Mouse (Mus musculus) lung, embryonic 16.5 days (tissue): ENCODE measurements around the gene Megf11. TPM values are rescaled to one million over a fixed set of nuclear protein-coding genes. Genes with fewer than 3 reads are reported as not detected.

Source experiments
- ATAC-seq: fragments of 200-750 bp; cut with Nextera tagmentation; 2 replicates; pipeline ENCODE4 v1.8.0; 2017; ENCODE audit warnings: low read depth, mild to moderate bottlenecking, moderate library complexity
- H3K27ac ChIP-seq: fragments of 300-500 bp; sonication (generic); 2 replicates; pipeline ENCODE4 v1.5.1; 2014; ENCODE audit warnings: mild to moderate bottlenecking, control low read depth, low read length
- H3K27me3 ChIP-seq: fragments of 300-500 bp; sonication (generic); 2 replicates; pipeline ENCODE4 v1.6.1; 2014; ENCODE audit warnings: low read depth, low read length, mixed read lengths; ENCODE audit not compliant: control insufficient read depth, insufficient read depth
- H3K36me3 ChIP-seq: fragments of 300-500 bp; sonication (generic); 2 replicates; pipeline ENCODE4 v1.6.1; 2014; ENCODE audit warnings: low read length; ENCODE audit not compliant: control insufficient read depth, insufficient read depth
- H3K4me1 ChIP-seq: fragments of 300-500 bp; sonication (generic); replicated peaks from 2 replicates; pipeline ENCODE4 v1.6.1; 2014; ENCODE audit warnings: low read length, mixed read lengths; ENCODE audit not compliant: control insufficient read depth, insufficient read depth
- H3K4me2 ChIP-seq: fragments of 300-500 bp; sonication (generic); 2 replicates; pipeline ENCODE4 v1.6.1; 2014; ENCODE audit warnings: low read depth, low read length, control low read depth
- H3K4me3 ChIP-seq: fragments of 300-500 bp; sonication (generic); 2 replicates; pipeline ENCODE4 v1.5.1; 2014; ENCODE audit warnings: mild to moderate bottlenecking, low read length, control low read depth
- H3K9ac ChIP-seq: fragments of 300-500 bp; sonication (generic); 2 replicates; pipeline ENCODE4 v1.6.1; 2014; ENCODE audit warnings: low read length, control low read depth
- H3K9me3 ChIP-seq: fragments of 300-500 bp; sonication (generic); 2 replicates; pipeline ENCODE4 v1.6.1; 2016; ENCODE audit warnings: low read length; ENCODE audit not compliant: control insufficient read depth
- WGBS: fragments of 180-500 bp; shearing (Covaris S2); extraction: QIAGEN DNeasy Blood & Tissue Kit; methylation state at CpG from one replicate; pipeline ENCODE4 v1.1.7; 2014; 5-methylcytosine and 5-hydroxymethylcytosine counted together
- polyA plus RNA-seq: library from polyadenylated mRNA; unstranded; fragments of >200 nt; fragmentation: Nextera tagmentation; extraction: Ambion mirVana; gene quantifications from 2 replicates; pipeline ENCODE4 v1.2.1, GENCODE M21; 2015

The Megf11 gene
- polyA plus RNA-seq, 1 experiment from 2014 or later = 1.2 TPM

DNA sequence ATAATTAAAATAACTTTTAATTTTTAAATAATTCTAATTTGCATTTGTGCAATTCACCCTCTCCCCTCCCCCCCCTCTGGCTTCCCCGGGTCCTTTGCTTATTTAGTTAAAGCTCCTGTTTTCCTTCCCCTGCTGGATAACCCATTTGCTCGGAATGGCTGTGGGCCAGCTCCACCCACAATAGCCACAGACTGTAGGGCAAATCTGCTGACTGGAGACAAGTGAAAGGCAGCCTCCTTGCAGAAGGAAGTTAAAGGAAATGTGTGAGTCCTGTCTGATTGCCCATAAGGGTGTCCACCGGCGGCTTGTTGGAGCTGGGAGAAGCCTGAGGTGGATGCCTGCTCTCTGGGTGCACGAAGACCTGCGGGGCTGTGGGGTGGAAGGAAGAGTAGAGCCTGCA, 62.1 kb downstream of the Megf11 start:
- WGBS = 23% methylated on average over 6 of the region's 6 CpGs

DNA sequence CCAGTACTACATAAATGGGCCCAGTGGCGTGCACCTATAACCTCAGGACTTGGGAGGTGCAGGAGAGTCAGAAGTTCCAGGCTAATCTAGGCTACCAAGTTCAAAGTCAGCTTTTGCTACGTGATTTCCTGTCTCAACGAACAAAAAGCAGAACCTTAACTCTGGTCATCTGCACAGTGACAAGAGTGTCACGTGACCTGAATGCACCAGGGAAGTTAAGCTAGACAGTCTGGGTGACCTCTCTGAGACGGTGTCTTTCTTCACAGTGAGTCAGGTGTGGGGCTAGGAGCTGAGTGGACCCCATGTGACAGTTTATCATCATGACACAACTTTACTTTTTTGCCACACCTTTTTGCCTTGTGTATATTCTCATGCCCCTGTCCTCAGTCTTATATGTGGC, 67.3 kb downstream of the Megf11 start:
- Histone ChIP-seq H3K9ac (no peak overlapping the region), H3K4me2 (no peak overlapping the region), H3K9me3 (no peaks in the 10 kb centered on the region), H3K27ac (no peak overlapping the region), H3K4me3 (no peak overlapping the region), H3K36me3 (no peaks in the 10 kb centered on the region), H3K4me1 (peaks cover 14% of the 10 kb centered on the region), H3K27me3 (no peaks in the 10 kb centered on the region)
- ATAC-seq = no peak
- 66% methylated on average over 5 of the region's 5 CpGs for WGBS

More for the DNA sequence above, 62.1 kb downstream of the Megf11 start:
- ATAC-seq = peak; percentile 81
- Histone ChIP-seq H3K9me3 (no peaks in the 10 kb centered on the region), H3K9ac (no peak overlapping the region), H3K36me3 (no peaks in the 10 kb centered on the region), H3K4me3 (no peak overlapping the region), H3K27ac (peak overlapping the region; percentile 79), H3K4me2 (peak overlapping the region; percentile 30; the same call in 1 of the 2 replicates), H3K4me1 (peaks cover 13% of the 10 kb centered on the region), H3K27me3 (no peaks in the 10 kb centered on the region)

DNA sequence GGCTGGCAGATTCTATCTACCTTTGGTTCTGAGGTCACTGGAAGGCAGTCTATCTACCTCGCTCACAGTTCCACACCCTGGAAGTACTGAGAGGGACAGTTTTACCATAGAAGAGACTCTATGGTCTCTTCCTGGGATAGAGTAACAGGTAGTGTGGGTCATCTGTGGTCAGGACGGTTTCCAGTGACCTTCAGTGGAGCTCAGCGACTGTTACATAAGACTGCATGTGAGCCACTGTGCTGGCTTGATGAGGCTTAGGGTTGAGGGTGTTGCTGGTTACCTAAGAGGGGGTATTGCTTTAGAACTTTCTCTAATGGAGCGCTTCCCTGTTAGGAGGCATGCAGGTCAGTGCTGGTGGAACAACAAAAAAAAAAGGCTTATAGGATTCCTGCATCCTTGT, 68.8 kb downstream of the Megf11 start:
- no peaks in the 10 kb centered on the region for H3K36me3 ChIP-seq
- ATAC-seq = no peak
- H3K4me1 ChIP-seq = peaks cover 20% of the 10 kb centered on the region

GRCm38 (mm10) chr9:64455910-64456309, 70.5 kb downstream of the Megf11 start:
- Histone ChIP-seq H3K27ac (no peak overlapping the region), H3K4me3 (no peak overlapping the region), H3K36me3 (no peaks in the 10 kb centered on the region), H3K9me3 (no peaks in the 10 kb centered on the region), H3K4me1 (peaks cover 20% of the 10 kb centered on the region), H3K4me2 (no peak overlapping the region), H3K9ac (0 out of 2 replicates have a peak overlapping the region, but pooled peaks have one; percentile 3), H3K27me3 (no peaks in the 10 kb centered on the region)
- ATAC-seq = no peak
- 16% methylated on average over 9 of the region's 9 CpGs for WGBS

More for the DNA sequence above, 68.8 kb downstream of the Megf11 start:
- WGBS = 72% methylated on average over 4 of the region's 4 CpGs
- no peak overlapping the region for H3K4me2 ChIP-seq
- H3K27ac ChIP-seq = no peak overlapping the region
- H3K4me3 ChIP-seq = no peak overlapping the region
- H3K27me3 ChIP-seq = no peaks in the 10 kb centered on the region
- H3K9me3 ChIP-seq = no peaks in the 10 kb centered on the region
- no peak overlapping the region for H3K9ac ChIP-seq

DNA sequence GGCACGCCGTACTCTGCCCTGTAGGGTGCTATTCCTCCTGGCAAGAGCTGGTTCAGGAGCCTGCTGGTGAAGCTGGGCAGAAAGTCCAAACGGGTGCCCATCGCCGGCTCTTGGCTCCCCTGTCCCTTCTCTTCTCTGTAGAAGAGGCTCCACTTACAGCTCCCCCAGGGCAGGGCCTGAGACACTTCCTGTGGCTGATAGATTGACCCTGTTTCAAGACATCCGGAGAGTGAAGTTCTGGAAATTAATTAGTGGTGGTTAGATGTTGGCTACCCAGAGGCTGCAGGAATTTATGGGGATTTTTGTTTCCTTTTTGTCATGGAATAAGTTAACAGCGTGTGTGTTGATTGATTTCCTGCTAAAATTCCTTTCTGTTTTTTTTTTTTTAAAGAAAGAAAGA, 72.2 kb downstream of the Megf11 start:
- H3K36me3 ChIP-seq = no peaks in the 10 kb centered on the region
- H3K4me2 ChIP-seq = no peak overlapping the region
- ATAC-seq = peak; percentile 78
- no peak overlapping the region for H3K4me3 ChIP-seq
- H3K27me3 ChIP-seq = no peaks in the 10 kb centered on the region
- no peaks in the 10 kb centered on the region for H3K9me3 ChIP-seq
- H3K27ac ChIP-seq = peak overlapping the region; percentile 75
- H3K9ac ChIP-seq = no peak overlapping the region
- WGBS = 36% methylated on average over 7 of the region's 7 CpGs
- H3K4me1 ChIP-seq = peaks cover 20% of the 10 kb centered on the region

DNA sequence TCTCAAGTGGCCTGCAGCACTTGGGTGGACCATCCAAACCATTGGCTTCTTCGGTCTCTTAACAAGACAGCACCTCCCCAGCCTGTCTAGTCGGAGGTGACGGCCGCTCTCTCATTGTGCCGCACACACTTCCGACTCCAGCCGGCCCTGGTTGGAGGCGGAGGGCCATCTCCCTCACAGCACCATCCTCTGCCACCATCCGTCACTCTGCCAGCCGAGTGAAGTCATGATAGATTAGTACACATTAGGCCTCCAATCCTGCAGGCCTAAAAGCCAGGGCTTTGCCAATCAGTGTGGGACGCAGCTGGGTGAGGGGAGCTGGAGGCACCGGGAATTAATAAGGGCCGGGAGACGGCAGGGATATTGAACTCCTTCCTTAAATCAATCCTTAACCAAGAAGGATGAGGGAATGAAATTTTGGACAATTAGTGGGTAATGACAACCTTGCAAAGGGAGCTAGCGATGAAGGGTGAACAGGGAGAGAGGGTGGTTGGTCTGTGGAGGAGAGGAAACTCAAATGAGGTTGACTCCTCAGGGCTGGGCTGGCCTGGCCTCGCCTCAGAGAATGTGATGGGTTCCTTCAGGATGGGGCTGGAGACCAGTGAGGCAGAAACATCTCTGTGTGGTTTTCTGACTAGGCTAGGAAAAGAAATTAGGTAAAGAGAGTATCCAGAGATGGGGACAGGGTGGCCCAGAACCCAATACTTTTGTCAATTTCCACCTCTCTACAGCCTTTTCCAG, 76.3 kb downstream of the Megf11 start:
- H3K4me3 ChIP-seq = no peak overlapping the region
- H3K27me3 ChIP-seq = no peaks in the 10 kb centered on the region
- no peak overlapping the region for H3K27ac ChIP-seq
- H3K9ac ChIP-seq = no peak overlapping the region
- ATAC-seq = no peak
- H3K9me3 ChIP-seq = no peaks in the 10 kb centered on the region
- peaks cover 14% of the 10 kb centered on the region for H3K4me1 ChIP-seq
- WGBS = 65% methylated on average over 16 of the region's 16 CpGs
- no peaks in the 10 kb centered on the region for H3K36me3 ChIP-seq
- no peak overlapping the region for H3K4me2 ChIP-seq

GRCm38 (mm10) chr9:64462870-64463269, 77.4 kb downstream of the Megf11 start:
- no peaks in the 10 kb centered on the region for H3K27me3 ChIP-seq
- no peak overlapping the region for H3K9ac ChIP-seq
- H3K4me3 ChIP-seq = no peak overlapping the region
- no peak overlapping the region for H3K27ac ChIP-seq
- H3K36me3 ChIP-seq = no peaks in the 10 kb centered on the region
- peaks cover 10% of the 10 kb centered on the region for H3K4me1 ChIP-seq
- no peak overlapping the region for H3K4me2 ChIP-seq
- H3K9me3 ChIP-seq = no peaks in the 10 kb centered on the region
- no peak for ATAC-seq

GRCm38 (mm10) chr9:64466090-64466489, 80.7 kb downstream of the Megf11 start:
- WGBS = 52% methylated on average over 8 of the region's 8 CpGs
- H3K36me3 ChIP-seq = no peaks in the 10 kb centered on the region
- peak; percentile 41; the same call in 1 of the 2 replicates for ATAC-seq

DNA sequence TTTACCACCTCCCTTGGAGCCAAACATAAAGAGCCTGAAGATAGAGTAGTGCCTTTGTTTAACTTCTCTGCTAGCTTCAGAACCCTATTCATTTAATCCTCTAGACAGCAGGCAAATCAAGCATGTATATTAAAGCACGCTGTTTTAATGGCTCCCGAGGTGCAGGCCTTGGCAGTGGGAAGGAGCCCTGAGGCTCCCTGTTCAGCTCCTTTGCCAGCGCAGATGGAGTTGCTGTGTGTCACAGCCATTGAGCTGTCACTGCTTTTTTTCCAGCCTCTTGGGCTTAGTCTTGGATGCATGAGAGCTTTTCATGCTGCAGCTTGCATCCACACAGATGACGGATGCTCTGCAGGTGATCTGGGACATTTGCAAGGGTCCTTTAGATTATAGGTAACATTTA, 81.1 kb downstream of the Megf11 start:
- Histone ChIP-seq H3K9ac (no peak overlapping the region), H3K4me1 (no peaks in the 10 kb centered on the region), H3K4me2 (no peak overlapping the region), H3K27me3 (no peaks in the 10 kb centered on the region), H3K36me3 (no peaks in the 10 kb centered on the region), H3K4me3 (no peak overlapping the region), H3K9me3 (no peaks in the 10 kb centered on the region), H3K27ac (no peak overlapping the region)
- ATAC-seq = no peak
- 41% methylated on average over 4 of the region's 4 CpGs for WGBS

More at GRCm38 (mm10) chr9:64466090-64466489, 80.7 kb downstream of the Megf11 start:
- Histone ChIP-seq H3K27me3 (no peaks in the 10 kb centered on the region), H3K4me1 (no peaks in the 10 kb centered on the region), H3K4me3 (no peak overlapping the region), H3K27ac (no peak overlapping the region), H3K9ac (no peak overlapping the region), H3K4me2 (no peak overlapping the region), H3K9me3 (no peaks in the 10 kb centered on the region)
